Mouse (Mus musculus) E14TG2a.4 (cell line): ENCODE results near the gene Mansc1.

Source experiments
- CTCF ChIP-seq: conservative IDR thresholded peaks from 2 replicates; pipeline ENCODE4 v1.5.1; 2014; ENCODE audit warnings: low read length
- NANOG ChIP-seq: IDR thresholded peaks from 2 replicates; pipeline ENCODE4 v1.6.1; 2014; ENCODE audit warnings: borderline replicate concordance, low read length, mixed read lengths
- POU5F1 ChIP-seq: IDR thresholded peaks from 2 replicates; pipeline ENCODE4 v1.6.1; 2014; ENCODE audit warnings: low read length, borderline replicate concordance

DNA sequence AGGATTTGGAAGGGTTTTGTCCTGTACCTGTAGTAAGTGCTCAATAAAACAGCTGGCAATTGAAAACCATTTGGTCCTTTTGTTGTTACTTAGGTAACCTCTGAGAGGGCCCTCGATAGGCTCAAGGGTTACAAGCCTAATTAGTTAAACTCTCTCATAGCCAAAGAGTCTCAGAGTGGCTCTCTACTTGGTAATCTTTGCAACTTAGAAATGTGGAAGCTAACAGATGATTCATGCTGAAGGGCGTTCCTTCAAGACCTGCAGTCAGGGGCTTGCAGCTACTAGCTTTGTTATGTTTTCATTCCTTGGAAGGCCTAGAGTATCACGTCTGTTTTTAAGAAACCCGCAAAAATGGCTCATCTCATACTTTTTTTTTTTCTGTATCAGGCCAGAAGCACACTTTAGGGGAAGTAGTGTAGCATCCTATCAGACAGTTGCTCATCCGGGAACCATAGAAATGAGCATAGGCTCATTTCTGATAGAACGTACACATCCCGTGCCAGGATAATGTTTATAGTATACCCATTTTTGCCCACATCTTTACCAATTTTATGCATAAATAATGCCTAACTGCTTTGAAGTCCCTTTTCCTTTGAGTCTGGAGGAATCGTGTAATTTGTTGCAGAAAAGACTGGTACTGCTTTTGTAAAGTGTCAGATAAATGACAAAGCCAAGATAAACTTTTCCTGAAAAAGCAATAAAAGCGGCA, 9.6 kb upstream of the Mansc1 start:
- no peak for TF ChIP-seq CTCF
- TF ChIP-seq POU5F1, result no peak
- no peak for TF ChIP-seq NANOG
